Mouse (Mus musculus) hindbrain, embryonic 10.5 days (tissue): Measurements from ENCODE around the gene Nptn. TPM values are rescaled to one million over a fixed set of nuclear protein-coding genes. Genes with fewer than 3 reads are reported as not detected.

Experiments
- DNase-seq: peaks from one replicate; pipeline ENCODE4 v3.0.0-alpha.2; 2017; ENCODE audit warnings: low spot score
- H3K27ac ChIP-seq: fragments of 300-500 bp; sonication (generic); 2 replicates; pipeline ENCODE4 v1.5.1; 2016; ENCODE audit warnings: mild to moderate bottlenecking, moderate library complexity
- H3K27me3 ChIP-seq: fragments of 300-500 bp; sonication (generic); 2 replicates; pipeline ENCODE4 v1.6.1; 2016; ENCODE audit warnings: mild to moderate bottlenecking; ENCODE audit not compliant: poor library complexity, insufficient read depth, severe bottlenecking
- H3K36me3 ChIP-seq: fragments of 300-500 bp; sonication (generic); 2 replicates; pipeline ENCODE4 v1.6.1; 2016; ENCODE audit warnings: mild to moderate bottlenecking, moderate library complexity
- H3K4me1 ChIP-seq: fragments of 300-500 bp; sonication (generic); replicated peaks from 2 replicates; pipeline ENCODE4 v1.6.1; 2016; ENCODE audit warnings: mild to moderate bottlenecking
- H3K4me3 ChIP-seq: fragments of 300-500 bp; sonication (generic); 2 replicates; pipeline ENCODE4 v1.5.1; 2016; ENCODE audit warnings: mild to moderate bottlenecking, moderate library complexity
- H3K9me3 ChIP-seq: fragments of 300-500 bp; sonication (generic); 2 replicates; pipeline ENCODE4 v1.6.1; 2016; ENCODE audit warnings: mild to moderate bottlenecking, moderate library complexity
- WGBS: fragments of 180-500 bp; shearing (Covaris S2); methylation state at CpG from one replicate; pipeline ENCODE4 v1.1.7; 2016; 5-methylcytosine and 5-hydroxymethylcytosine counted together
- polyA plus RNA-seq: library from polyadenylated mRNA; unstranded; fragments of >200 nt; fragmentation: Nextera tagmentation; extraction: Ambion mirVana; gene quantifications from 2 replicates; pipeline ENCODE4 v1.2.1, GENCODE M21; 2016

Nptn gene
- polyA plus RNA-seq, 1 experiment from 2014 or later, result 57.6 TPM

- Histone ChIP-seq H3K36me3 (no peaks in the 10 kb centered on the region), H3K4me3 (no peak overlapping the region), H3K9me3 (peaks cover 4% of the 10 kb centered on the region; the same call in 1 of the 2 replicates), H3K27me3 (no peaks in the 10 kb centered on the region), H3K27ac (no peak overlapping the region), H3K4me1 (no peaks in the 10 kb centered on the region)
- 90% methylated on average over 4 of the region's 4 CpGs for WGBS
- DNase-seq, result no peak
These were observed 108.7 kb downstream of the Nptn start for GRCm38 (mm10) chr9:58690701-58691100.

DNA sequence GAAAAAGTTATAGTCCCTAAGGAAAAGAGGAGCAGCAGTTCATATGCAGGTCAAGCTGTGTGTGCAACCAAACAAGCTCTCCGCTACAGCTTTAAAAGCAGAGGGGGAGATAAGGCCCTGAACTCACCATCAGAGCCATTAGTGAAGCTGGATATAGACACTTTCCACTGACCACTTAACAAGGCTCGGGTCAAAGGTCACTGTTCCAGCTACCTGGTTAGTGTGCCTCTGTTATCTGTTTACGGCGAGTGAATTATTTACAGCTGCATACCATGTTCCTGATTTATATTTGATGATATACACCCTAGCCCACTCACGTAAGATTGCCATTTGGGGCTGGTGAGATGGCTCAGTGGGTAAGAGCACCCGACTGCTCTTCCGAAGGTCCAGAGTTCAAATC lies 109.4 kb downstream of the Nptn start:
- Histone ChIP-seq H3K4me1 (no peaks in the 10 kb centered on the region), H3K9me3 (peaks cover 4% of the 10 kb centered on the region; the same call in 1 of the 2 replicates), H3K36me3 (no peaks in the 10 kb centered on the region), H3K27ac (no peak overlapping the region), H3K4me3 (no peak overlapping the region), H3K27me3 (no peaks in the 10 kb centered on the region)
- 91% methylated on average over 7 of the region's 7 CpGs for WGBS
- no peak for DNase-seq

DNA sequence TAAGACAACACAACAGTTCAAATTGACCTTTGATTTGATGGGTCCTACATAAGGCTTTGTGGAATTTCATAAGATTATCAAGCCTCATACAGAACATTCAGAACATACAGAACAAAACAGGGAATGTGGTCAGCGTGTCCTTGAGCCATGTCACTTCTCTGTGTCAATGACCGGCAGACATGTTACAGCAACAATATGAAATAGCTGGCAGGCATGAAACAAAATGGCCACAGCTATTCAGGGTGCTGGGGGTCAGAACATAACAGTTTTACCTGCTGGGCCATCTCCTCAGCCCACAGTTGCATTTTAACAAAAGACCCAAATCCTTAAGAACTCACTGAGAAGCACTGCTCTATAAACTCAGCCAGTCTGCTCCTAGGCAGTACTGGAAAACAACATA lies 116.4 kb downstream of the Nptn start:
- Histone ChIP-seq H3K27me3 (no peaks in the 10 kb centered on the region), H3K36me3 (no peaks in the 10 kb centered on the region), H3K9me3 (peaks cover 4% of the 10 kb centered on the region; the same call in 1 of the 2 replicates), H3K4me3 (no peak overlapping the region), H3K4me1 (no peaks in the 10 kb centered on the region), H3K27ac (no peak overlapping the region)
- WGBS, result 96% methylated on average over 2 of the region's 2 CpGs
- DNase-seq, result no peak

- no peaks in the 10 kb centered on the region for H3K4me1 ChIP-seq
- no peaks in the 10 kb centered on the region for H3K27me3 ChIP-seq
- 89% methylated on average over 2 of the region's 2 CpGs for WGBS
- DNase-seq, result no peak
- H3K36me3 ChIP-seq, result no peaks in the 10 kb centered on the region
- H3K27ac ChIP-seq, result no peak overlapping the region
- H3K4me3 ChIP-seq, result no peak overlapping the region
- no peaks in the 10 kb centered on the region for H3K9me3 ChIP-seq
These were observed 119.7 kb downstream of the Nptn start for GRCm38 (mm10) chr9:58701751-58702150.

- WGBS, result 92% methylated on average over 7 of the region's 7 CpGs
These were observed 121.7 kb downstream of the Nptn start for GRCm38 (mm10) chr9:58703766-58704165.

DNA sequence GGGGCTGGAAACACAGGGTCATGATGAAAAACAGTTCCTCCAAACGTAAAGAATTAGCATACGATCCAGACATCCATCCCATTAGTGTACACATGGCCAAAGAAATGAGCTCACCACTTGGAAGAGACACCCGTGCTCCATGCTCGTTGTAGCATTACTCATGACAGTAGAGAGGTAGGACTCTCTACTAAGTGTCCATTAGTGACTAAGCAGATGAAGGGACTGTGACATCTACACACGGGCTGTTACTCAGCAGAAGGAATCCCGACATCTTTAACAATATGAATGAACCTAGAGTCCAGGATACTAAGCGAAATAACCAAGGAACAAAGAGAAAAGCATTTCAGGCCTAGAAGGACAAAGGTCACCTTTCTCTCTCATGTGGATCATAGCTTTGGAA lies 124.0 kb downstream of the Nptn start:
- Histone ChIP-seq H3K4me1 (no peaks in the 10 kb centered on the region), H3K9me3 (no peaks in the 10 kb centered on the region), H3K27ac (no peak overlapping the region), H3K4me3 (no peak overlapping the region), H3K27me3 (no peaks in the 10 kb centered on the region), H3K36me3 (no peaks in the 10 kb centered on the region)
- 88% methylated on average over 7 of the region's 7 CpGs for WGBS
- DNase-seq, result no peak

More at GRCm38 (mm10) chr9:58703766-58704165, 121.7 kb downstream of the Nptn start:
- H3K4me1 ChIP-seq, result no peaks in the 10 kb centered on the region
- no peaks in the 10 kb centered on the region for H3K36me3 ChIP-seq
- no peaks in the 10 kb centered on the region for H3K27me3 ChIP-seq
- H3K9me3 ChIP-seq, result no peaks in the 10 kb centered on the region
- H3K4me3 ChIP-seq, result no peak overlapping the region
- no peak overlapping the region for H3K27ac ChIP-seq
- no peak for DNase-seq

Other genes with a start within 250 kb of the Nptn start
- gene Tbc1d21, start 211.8 kb upstream of the Nptn start, polyA plus RNA-seq, result not detected in 2 replicates
- 1.1 and 2.1 TPM in 2 replicates for gene Insyn1, start 93.6 kb upstream of the Nptn start, polyA plus RNA-seq
- gene Cd276, start 26.8 kb upstream of the Nptn start, polyA plus RNA-seq, result 29.1 and 32.2 TPM in 2 replicates
- gene Rec114, start 161.7 kb downstream of the Nptn start, polyA plus RNA-seq, result 0.73 and 1.7 TPM in 2 replicates
- 0.70 and 1.1 TPM in 2 replicates for gene Hcn4, start 241.2 kb downstream of the Nptn start, polyA plus RNA-seq